Mouse (Mus musculus): Measurements from ENCODE around the gene Syngr1.

DNA sequence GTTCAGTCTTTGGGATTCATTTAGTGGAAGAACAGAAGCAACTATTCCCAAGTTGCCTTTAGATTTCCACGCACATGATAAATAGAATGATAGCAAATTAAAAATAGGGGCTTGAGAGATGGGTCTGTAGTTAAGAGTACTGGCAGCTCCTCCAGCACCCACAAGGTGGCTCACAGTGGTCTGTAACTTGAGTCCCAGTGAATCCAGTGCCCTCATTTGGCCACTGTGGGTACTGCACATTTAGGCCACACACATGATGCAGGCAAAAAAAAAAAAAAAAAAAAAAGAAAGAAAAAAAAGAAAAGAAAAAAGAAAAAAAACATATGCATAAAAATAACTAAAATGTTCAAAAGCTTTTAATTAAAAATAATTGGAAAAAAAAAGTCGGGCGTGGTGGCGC, 2.5 kb upstream of the Syngr1 start:
- no peak for TF ChIP-seq POLR2A (IDR thresholded peaks at IDR 0.05; ENCODE audit: borderline replicate concordance, extremely low read depth, insufficient read depth, insufficient read length, poor library complexity, severe bottlenecking)
- TF ChIP-seq CTCF (IDR thresholded peaks at IDR 0.05; ENCODE audit: borderline replicate concordance, extremely low read depth, insufficient read depth, insufficient read length): peak; percentile 89

Data from brain, embryonic 14.5 days (tissue).